Mouse (Mus musculus) limb, embryonic 11.5 days (tissue): ENCODE results near the gene Ndnf. TPM values are rescaled to one million over a fixed set of nuclear protein-coding genes. Genes with fewer than 3 reads are reported as not detected.
A peak's percentile ranks its signal among the peaks of the same experiment; 100 is the strongest.

Source experiments
- ATAC-seq: fragments of 200-750 bp; cut with Nextera tagmentation; 2 replicates; pipeline ENCODE4 v1.8.0; 2017; ENCODE audit warnings: low read depth; ENCODE audit not compliant: insufficient number of reproducible peaks, low FRiP score, low TSS enrichment
- DNase-seq: peaks from one replicate; pipeline ENCODE4 v3.0.0-alpha.2; 2015; ENCODE audit warnings: low spot score
- H3K27ac ChIP-seq: fragments of 300-500 bp; sonication (generic); replicated peaks from 2 replicates; pipeline ENCODE4 v1.5.1; 2014; ENCODE audit warnings: low read depth, mild to moderate bottlenecking, low read length
- H3K27me3 ChIP-seq: fragments of 300-500 bp; sonication (generic); 2 replicates; pipeline ENCODE4 v1.6.1; 2014; ENCODE audit warnings: mild to moderate bottlenecking, low read length, mixed read lengths; ENCODE audit not compliant: control insufficient read depth, insufficient read depth
- H3K36me3 ChIP-seq: fragments of 300-500 bp; sonication (generic); 2 replicates; pipeline ENCODE4 v1.6.1; 2014; ENCODE audit warnings: mild to moderate bottlenecking, low read length, moderate library complexity, mixed read lengths; ENCODE audit not compliant: control insufficient read depth, insufficient read depth
- H3K4me1 ChIP-seq: fragments of 300-500 bp; sonication (generic); 2 replicates; pipeline ENCODE4 v1.6.1; 2014; ENCODE audit warnings: low read length, mixed read lengths; ENCODE audit not compliant: control insufficient read depth, insufficient read depth
- H3K4me2 ChIP-seq: fragments of 300-500 bp; sonication (generic); 2 replicates; pipeline ENCODE4 v1.6.1; 2014; ENCODE audit warnings: low read depth, mild to moderate bottlenecking, moderate library complexity; ENCODE audit not compliant: severe bottlenecking
- H3K4me3 ChIP-seq: fragments of 300-500 bp; sonication (generic); 2 replicates; pipeline ENCODE4 v1.5.1; 2014; ENCODE audit warnings: low read depth, low read length
- H3K9ac ChIP-seq: fragments of 300-500 bp; sonication (generic); 2 replicates; pipeline ENCODE4 v1.6.1; 2014; ENCODE audit warnings: mild to moderate bottlenecking, low read length
- H3K9me3 ChIP-seq: fragments of 300-500 bp; sonication (generic); 2 replicates; pipeline ENCODE4 v1.6.1; 2016; ENCODE audit warnings: low read length; ENCODE audit not compliant: control insufficient read depth
- WGBS: fragments of 180-500 bp; shearing (Covaris S2); extraction: QIAGEN DNeasy Blood & Tissue Kit; methylation state at CpG from one replicate; pipeline ENCODE4 v1.1.7; 2014; 5-methylcytosine and 5-hydroxymethylcytosine counted together
- polyA plus RNA-seq: library from polyadenylated mRNA; unstranded; fragments of >200 nt; fragmentation: Nextera tagmentation; extraction: Ambion mirVana; gene quantifications from 2 replicates; pipeline ENCODE4 v1.2.1, GENCODE M21; 2014

The Ndnf gene
- polyA plus RNA-seq, 1 experiment from 2014 or later: 8.7 TPM

- no peaks in the 10 kb centered on the region for H3K36me3 ChIP-seq
- no peak overlapping the region for H3K27ac ChIP-seq
- DNase-seq (no peak), ATAC-seq (no peak)
- no peaks in the 10 kb centered on the region for H3K9me3 ChIP-seq
- H3K4me3 ChIP-seq: no peak overlapping the region
- H3K27me3 ChIP-seq: no peaks in the 10 kb centered on the region
- H3K4me1 ChIP-seq: no peaks in the 10 kb centered on the region
- WGBS: 84% methylated on average over 4 of the region's 4 CpGs
- H3K4me2 ChIP-seq: no peak overlapping the region
- H3K9ac ChIP-seq: no peak overlapping the region
These were observed 10.1 kb upstream of the Ndnf start for GRCm38 (mm10) chr6:65661272-65661671.

- DNase-seq (no peak), ATAC-seq (no peak)
- Histone ChIP-seq H3K4me3 (no peak overlapping the region), H3K9me3 (no peaks in the 10 kb centered on the region), H3K4me2 (no peak overlapping the region), H3K27me3 (no peaks in the 10 kb centered on the region), H3K4me1 (no peaks in the 10 kb centered on the region), H3K36me3 (no peaks in the 10 kb centered on the region), H3K27ac (no peak overlapping the region), H3K9ac (no peak overlapping the region)
- WGBS: 82% methylated on average over 2 of the region's 2 CpGs
These were observed 9.3 kb upstream of the Ndnf start for GRCm38 (mm10) chr6:65662050-65662449.

GRCm38 (mm10) chr6:65663990-65664389 lies 7.4 kb upstream of the Ndnf start:
- H3K4me3 ChIP-seq: no peak overlapping the region
- H3K36me3 ChIP-seq: no peaks in the 10 kb centered on the region
- H3K27me3 ChIP-seq: no peaks in the 10 kb centered on the region
- H3K4me1 ChIP-seq: no peaks in the 10 kb centered on the region
- ATAC-seq (no peak), DNase-seq (no peak)
- H3K4me2 ChIP-seq: no peak overlapping the region
- no peak overlapping the region for H3K27ac ChIP-seq
- H3K9ac ChIP-seq: no peak overlapping the region
- H3K9me3 ChIP-seq: no peaks in the 10 kb centered on the region
- 74% methylated on average over 6 of the region's 6 CpGs for WGBS

- 82% methylated on average over 3 of the region's 3 CpGs for WGBS
- Histone ChIP-seq H3K4me3 (no peak overlapping the region), H3K27ac (no peak overlapping the region), H3K9me3 (no peaks in the 10 kb centered on the region), H3K4me2 (no peak overlapping the region), H3K36me3 (no peaks in the 10 kb centered on the region), H3K4me1 (no peaks in the 10 kb centered on the region), H3K9ac (no peak overlapping the region), H3K27me3 (no peaks in the 10 kb centered on the region)
- ATAC-seq (no peak), DNase-seq (no peak)
These were observed 5.1 kb upstream of the Ndnf start for GRCm38 (mm10) chr6:65666295-65666694.

GRCm38 (mm10) chr6:65669971-65670370 lies 1.4 kb upstream of the Ndnf start:
- DNase-seq (no peak), ATAC-seq (no peak)
- 27% methylated on average over 2 of the region's 2 CpGs for WGBS
- Histone ChIP-seq H3K4me2 (no peak overlapping the region), H3K27ac (no peak overlapping the region), H3K4me1 (0 out of 2 replicates have a peak, but pooled peaks cover 3% of the 10 kb centered on the region), H3K27me3 (0 out of 2 replicates have a peak, but pooled peaks cover 2% of the 10 kb centered on the region), H3K9ac (no peak overlapping the region), H3K9me3 (no peaks in the 10 kb centered on the region), H3K4me3 (no peak overlapping the region), H3K36me3 (no peaks in the 10 kb centered on the region)

- peak overlapping the region; percentile 88 for H3K4me2 ChIP-seq
- no peaks in the 10 kb centered on the region for H3K9me3 ChIP-seq
- H3K36me3 ChIP-seq: no peaks in the 10 kb centered on the region
- no peak overlapping the region for H3K27ac ChIP-seq
- 0 out of 2 replicates have a peak, but pooled peaks cover 2% of the 10 kb centered on the region for H3K27me3 ChIP-seq
- ATAC-seq: peak; percentile 52
- peak overlapping the region; percentile 56; the same call in 1 of the 2 replicates for H3K9ac ChIP-seq
- under 1% methylated on average over 21 of the region's 21 CpGs for WGBS
- peak; percentile 68 for DNase-seq
- H3K4me1 ChIP-seq: 0 out of 2 replicates have a peak, but pooled peaks cover 3% of the 10 kb centered on the region
- peak overlapping the region; percentile 58 for H3K4me3 ChIP-seq
These were observed 394 bp upstream of the Ndnf start for GRCm38 (mm10) chr6:65670981-65671411.

GRCm38 (mm10) chr6:65672131-65673031 lies 991 bp downstream of the Ndnf start:
- under 1% methylated on average over 57 of the region's 57 CpGs for WGBS
- ATAC-seq: 0 out of 2 replicates have a peak, but pooled peaks have one; percentile 17
- 0 out of 2 replicates have a peak, but pooled peaks cover 2% of the 10 kb centered on the region for H3K27me3 ChIP-seq

GRCm38 (mm10) chr6:65693938-65694337 lies 22.5 kb downstream of the Ndnf start:
- Histone ChIP-seq H3K4me1 (no peaks in the 10 kb centered on the region), H3K36me3 (no peaks in the 10 kb centered on the region), H3K27ac (no peak overlapping the region), H3K4me3 (no peak overlapping the region), H3K9ac (no peak overlapping the region), H3K4me2 (no peak overlapping the region), H3K9me3 (no peaks in the 10 kb centered on the region), H3K27me3 (no peaks in the 10 kb centered on the region)
- no peak for ATAC-seq
- DNase-seq: no peak

More at GRCm38 (mm10) chr6:65672131-65673031, 991 bp downstream of the Ndnf start:
- DNase-seq: peak; percentile 69
- peak overlapping the region; percentile 88 for H3K4me2 ChIP-seq
- H3K36me3 ChIP-seq: no peaks in the 10 kb centered on the region
- peak overlapping the region; percentile 42; the same call in 1 of the 2 replicates for H3K27ac ChIP-seq
- no peaks in the 10 kb centered on the region for H3K9me3 ChIP-seq
- peak overlapping the region; percentile 58 for H3K4me3 ChIP-seq
- H3K4me1 ChIP-seq: 0 out of 2 replicates have a peak, but pooled peaks cover 3% of the 10 kb centered on the region
- peak overlapping the region; percentile 56 for H3K9ac ChIP-seq
